Mouse (Mus musculus): ENCODE data around the gene Wnt4. TPM values are rescaled to one million over a fixed set of nuclear protein-coding genes. Genes with fewer than 3 reads are reported as not detected.

Gene Wnt4
- total and polyA plus RNA-seq, 3 experiments = 73.0 to 107 (median 83.3) TPM

- peak; percentile 30 for DNase-seq
These were observed 28.7 kb downstream of the Wnt4 start for GRCm38 (mm10) chr4:137305831-137306576.

- no peak for DNase-seq
These were observed 29.2 kb downstream of the Wnt4 start for GRCm38 (mm10) chr4:137306577-137306888.

- peak; percentile 1 for DNase-seq
These were observed 29.9 kb downstream of the Wnt4 start for GRCm38 (mm10) chr4:137306991-137307706.

GRCm38 (mm10) chr4:137308377-137308776 lies 31.1 kb downstream of the Wnt4 start:
- peak; percentile 34 for DNase-seq

- no peak for DNase-seq
These were observed 36.2 kb downstream of the Wnt4 start for GRCm38 (mm10) chr4:137313511-137313910.

GRCm38 (mm10) chr4:137314561-137314960 lies 37.3 kb downstream of the Wnt4 start:
- peak; percentile 26 for DNase-seq

GRCm38 (mm10) chr4:137315061-137315460 lies 37.8 kb downstream of the Wnt4 start:
- no peak for DNase-seq

- peak; percentile 3 for DNase-seq
These were observed 38.9 kb downstream of the Wnt4 start for GRCm38 (mm10) chr4:137316027-137316770.

GRCm38 (mm10) chr4:137324926-137325325 lies 47.6 kb downstream of the Wnt4 start:
- no peak for DNase-seq

- DNase-seq = no peak
These were observed 49.2 kb downstream of the Wnt4 start for GRCm38 (mm10) chr4:137326494-137326893.

- no peak for DNase-seq
These were observed 54.8 kb downstream of the Wnt4 start for GRCm38 (mm10) chr4:137332051-137332450.

GRCm38 (mm10) chr4:137336468-137336867 lies 59.2 kb downstream of the Wnt4 start:
- peak; percentile 61 for DNase-seq

- DNase-seq = peak; percentile 59
These were observed 62.1 kb downstream of the Wnt4 start for GRCm38 (mm10) chr4:137339415-137339814.

- DNase-seq = no peak
These were observed 65.5 kb downstream of the Wnt4 start for GRCm38 (mm10) chr4:137342816-137343215.

GRCm38 (mm10) chr4:137345112-137345511 lies 67.8 kb downstream of the Wnt4 start:
- no peak for DNase-seq

- no peak for DNase-seq
These were observed 68.5 kb downstream of the Wnt4 start for GRCm38 (mm10) chr4:137345790-137346189.

Other genes with a start within 250 kb of the Wnt4 start
- gene Zbtb40, start 228.7 kb upstream of the Wnt4 start, total RNA-seq (2021) = 10 to 100 TPM; 10.3 to 12.2 TPM
- gene Zbtb40, start 228.7 kb upstream of the Wnt4 start, polyA plus RNA-seq (2012; rRNA removed) = 9.7 and 10.8 TPM in 2 replicates
- 100 to 1,000 TPM; 419 to 486 TPM for gene Cdc42, start 80.2 kb downstream of the Wnt4 start, total RNA-seq (2021)
- gene Cdc42, start 80.2 kb downstream of the Wnt4 start, polyA plus RNA-seq (2012; rRNA removed) = 23.1 and 24.7 TPM in 2 replicates
- gene Cela3a, start 132.3 kb downstream of the Wnt4 start, total RNA-seq (2021) = not detected
- gene Cela3a, start 132.3 kb downstream of the Wnt4 start, polyA plus RNA-seq (2012; rRNA removed) = not detected in 2 replicates
- gene Cela3b, start 153.1 kb downstream of the Wnt4 start, total RNA-seq (2021) = not detected
- 0.16 and 0.33 TPM in 2 replicates for gene Cela3b, start 153.1 kb downstream of the Wnt4 start, polyA plus RNA-seq (2012; rRNA removed)
- not detected for gene 1700013G24Rik, start 175.8 kb downstream of the Wnt4 start, total RNA-seq (2021)
- not detected in 2 replicates for gene 1700013G24Rik, start 175.8 kb downstream of the Wnt4 start, polyA plus RNA-seq (2012; rRNA removed)
- 100 to 1,000 TPM in 1 of 2 experiments, 10 to 100 TPM in 1; 87.4 to 150 TPM for gene Hspg2, start 191.3 kb downstream of the Wnt4 start, total RNA-seq (2021)
- 122 and 125 TPM in 2 replicates for gene Hspg2, start 191.3 kb downstream of the Wnt4 start, polyA plus RNA-seq (2012; rRNA removed)

All from adrenal gland, adult 2 months (tissue).